Mouse (Mus musculus) embryonic facial prominence, embryonic 12.5 days (tissue): ENCODE results near the gene Pias4. TPM values are rescaled to one million over a fixed set of nuclear protein-coding genes. Genes with fewer than 3 reads are reported as not detected.

Source experiments
- ATAC-seq: fragments of 200-750 bp; cut with Nextera tagmentation; 2 replicates; pipeline ENCODE4 v1.8.0; 2017; ENCODE audit not compliant: insufficient number of reproducible peaks, insufficient read depth, low FRiP score, low TSS enrichment
- H3K27ac ChIP-seq: fragments of 300-500 bp; sonication (generic); 2 replicates; pipeline ENCODE4 v1.5.1; 2016; ENCODE audit warnings: mild to moderate bottlenecking
- H3K27me3 ChIP-seq: fragments of 300-500 bp; sonication (generic); 2 replicates; pipeline ENCODE4 v1.6.1; 2016; ENCODE audit warnings: mild to moderate bottlenecking, moderate library complexity
- H3K36me3 ChIP-seq: fragments of 300-500 bp; sonication (generic); 2 replicates; pipeline ENCODE4 v1.6.1; 2016; ENCODE audit warnings: mild to moderate bottlenecking
- H3K4me1 ChIP-seq: fragments of 300-500 bp; sonication (generic); 2 replicates; pipeline ENCODE4 v1.6.1; 2016
- H3K4me2 ChIP-seq: fragments of 300-500 bp; sonication (generic); replicated peaks from 2 replicates; pipeline ENCODE4 v1.6.1; 2016; ENCODE audit warnings: mild to moderate bottlenecking, moderate library complexity
- H3K4me3 ChIP-seq: fragments of 300-500 bp; sonication (generic); 2 replicates; pipeline ENCODE4 v1.5.1; 2016; ENCODE audit warnings: mild to moderate bottlenecking
- H3K9ac ChIP-seq: fragments of 300-500 bp; sonication (generic); 2 replicates; pipeline ENCODE4 v1.6.1; 2016; ENCODE audit warnings: mild to moderate bottlenecking, moderate library complexity
- H3K9me3 ChIP-seq: fragments of 300-500 bp; sonication (generic); 2 replicates; pipeline ENCODE4 v1.6.1; 2016; ENCODE audit warnings: mild to moderate bottlenecking, moderate library complexity
- WGBS: fragments of 180-500 bp; shearing (Covaris S2); methylation state at CpG from one replicate; pipeline ENCODE4 v1.1.7; 2016; 5-methylcytosine and 5-hydroxymethylcytosine counted together
- polyA plus RNA-seq: library from polyadenylated mRNA; unstranded; fragments of >200 nt; fragmentation: Nextera tagmentation; extraction: Ambion mirVana; gene quantifications from 2 replicates; pipeline ENCODE4 v1.2.1, GENCODE M21; 2016

Pias4 gene
- polyA plus RNA-seq, 1 experiment from 2014 or later = 57.5 TPM

DNA sequence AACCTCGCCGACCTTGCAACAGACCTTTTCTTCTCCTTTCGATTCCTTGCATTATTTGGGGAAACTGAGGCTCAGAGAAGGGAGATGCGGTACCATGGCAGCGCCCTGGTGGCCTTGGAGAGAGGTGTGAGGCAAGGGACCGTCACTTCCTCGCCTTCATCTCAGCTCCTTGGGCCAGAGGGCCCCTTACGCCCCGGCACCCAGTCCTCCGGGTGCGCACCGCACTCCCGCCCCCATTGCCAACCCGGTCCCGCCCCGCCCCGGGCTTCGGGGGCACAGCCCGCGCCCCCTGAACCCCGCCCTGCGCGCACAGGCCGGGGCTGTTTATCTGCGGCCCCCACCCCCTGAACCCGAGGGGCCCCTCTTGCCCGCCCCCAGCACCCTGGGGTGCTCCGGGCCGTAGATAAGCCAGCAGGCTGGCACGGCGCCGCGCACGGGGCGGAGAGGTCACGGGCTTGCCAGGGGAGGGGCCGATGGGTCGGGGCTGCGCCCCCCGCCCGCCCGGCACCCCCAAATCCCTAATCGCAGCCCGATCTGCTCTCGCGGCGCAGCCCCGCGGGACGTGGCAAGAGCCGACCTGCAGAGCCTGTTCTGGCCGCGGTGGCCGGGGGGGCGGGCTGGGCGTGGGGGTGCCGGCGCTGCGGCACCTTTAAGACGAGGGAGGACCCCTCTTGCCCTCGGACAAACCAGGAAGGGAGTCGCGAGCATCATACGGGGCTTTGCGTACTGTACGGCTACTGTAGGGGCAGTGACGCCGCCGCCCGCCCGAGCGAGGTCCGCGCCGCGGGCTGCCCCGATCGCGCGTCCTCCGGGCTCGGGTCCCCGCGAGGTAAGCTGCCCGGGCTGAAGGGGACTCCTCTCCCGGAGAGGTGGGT lies 31.7 kb downstream of the Pias4 start:
- H3K27me3 ChIP-seq = peaks cover 27% of the 10 kb centered on the region
- H3K4me2 ChIP-seq = peak overlapping the region; percentile 98
- no peaks in the 10 kb centered on the region for H3K9me3 ChIP-seq
- no peaks in the 10 kb centered on the region for H3K36me3 ChIP-seq
- H3K9ac ChIP-seq = peak overlapping the region; percentile 91
- peaks cover 48% of the 10 kb centered on the region for H3K4me1 ChIP-seq
- ATAC-seq = peak; percentile 22
- WGBS = under 1% methylated on average over 74 of the region's 86 CpGs
- H3K27ac ChIP-seq = peak overlapping the region; percentile 98
- peak overlapping the region; percentile 64 for H3K4me3 ChIP-seq

DNA sequence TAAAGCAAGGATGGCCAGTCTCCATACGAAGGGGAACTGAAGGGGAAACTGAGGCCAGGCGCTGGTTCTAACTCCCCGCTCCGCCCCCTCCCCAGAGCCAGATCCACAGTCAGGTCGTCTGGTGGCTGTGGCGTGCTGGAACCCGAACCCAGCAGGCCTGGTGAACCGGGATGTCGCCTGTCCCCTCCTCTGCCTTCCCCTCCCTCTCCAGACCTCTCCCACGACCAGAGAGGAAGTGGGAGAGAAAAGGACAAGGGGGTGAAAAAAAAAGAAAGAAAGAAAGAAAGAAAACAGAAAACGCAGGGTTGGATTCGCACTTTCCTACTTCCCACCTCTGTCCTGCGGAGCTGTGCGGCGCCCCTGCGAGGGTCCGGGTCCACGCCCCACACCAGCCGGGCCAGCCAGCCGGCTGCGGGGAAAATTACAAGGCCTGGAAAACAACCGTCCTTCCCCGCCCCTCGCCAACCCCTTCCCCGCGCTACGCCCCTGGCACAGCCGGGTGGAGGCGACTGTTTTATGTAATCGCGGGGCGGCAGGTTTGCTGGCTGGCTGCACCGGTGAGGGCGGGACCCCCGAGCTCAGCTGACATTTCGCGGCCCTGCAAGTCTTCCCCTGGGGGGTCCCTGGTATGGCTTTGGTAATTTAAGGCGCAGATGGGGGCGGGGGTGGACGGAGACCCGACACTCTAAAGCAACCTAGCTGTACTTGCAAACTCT lies 32.6 kb downstream of the Pias4 start, which contains the start of gene Zbtb7a:
Gene Zbtb7a, plus strand, starts transcription at position 255 of the 716 bp plus-strand sequence.
- peaks cover 39% of the 10 kb centered on the region for H3K4me1 ChIP-seq
- H3K4me2 ChIP-seq = peak within 1 kb of the TSS; percentile 98
- H3K9me3 ChIP-seq = no peaks in the 10 kb centered on the region
- no peaks in the 10 kb centered on the region for H3K36me3 ChIP-seq
- peaks cover 27% of the 10 kb centered on the region for H3K27me3 ChIP-seq
- peak within 1 kb of the TSS; percentile 98 for H3K27ac ChIP-seq
- H3K4me3 ChIP-seq = peak within 1 kb of the TSS; percentile 64
- no peak for ATAC-seq
- 3% methylated on average over 40 of the region's 41 CpGs for WGBS
- peak within 1 kb of the TSS; percentile 91 for H3K9ac ChIP-seq

DNA sequence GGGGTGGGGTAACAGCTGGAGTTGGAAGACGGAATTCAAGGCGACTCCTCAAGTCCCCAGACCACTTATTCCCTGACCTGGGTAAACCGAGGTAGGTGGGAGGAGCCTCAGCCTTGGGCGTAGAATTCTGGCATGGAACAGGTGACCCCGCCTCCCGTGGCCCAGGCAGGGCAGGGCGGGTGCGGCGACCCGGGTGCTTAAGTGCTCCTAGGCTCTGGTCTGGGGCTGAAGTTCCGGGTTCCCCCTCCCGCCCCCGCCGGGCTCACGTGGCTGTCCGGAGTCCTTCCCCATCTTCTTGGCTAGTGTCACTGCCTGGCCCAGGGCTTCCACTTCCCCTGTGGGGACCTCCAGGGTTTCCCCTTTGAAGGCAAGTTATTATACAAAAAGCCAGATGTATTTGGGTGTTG lies 33.5 kb downstream of the Pias4 start:
- Histone ChIP-seq H3K36me3 (no peaks in the 10 kb centered on the region), H3K27ac (no peak overlapping the region), H3K27me3 (peaks cover 31% of the 10 kb centered on the region), H3K4me2 (no peak overlapping the region), H3K4me3 (no peak overlapping the region), H3K4me1 (peaks cover 36% of the 10 kb centered on the region), H3K9ac (no peak overlapping the region), H3K9me3 (no peaks in the 10 kb centered on the region)
- no peak for ATAC-seq
- WGBS = under 1% methylated on average over 16 of the region's 16 CpGs

DNA sequence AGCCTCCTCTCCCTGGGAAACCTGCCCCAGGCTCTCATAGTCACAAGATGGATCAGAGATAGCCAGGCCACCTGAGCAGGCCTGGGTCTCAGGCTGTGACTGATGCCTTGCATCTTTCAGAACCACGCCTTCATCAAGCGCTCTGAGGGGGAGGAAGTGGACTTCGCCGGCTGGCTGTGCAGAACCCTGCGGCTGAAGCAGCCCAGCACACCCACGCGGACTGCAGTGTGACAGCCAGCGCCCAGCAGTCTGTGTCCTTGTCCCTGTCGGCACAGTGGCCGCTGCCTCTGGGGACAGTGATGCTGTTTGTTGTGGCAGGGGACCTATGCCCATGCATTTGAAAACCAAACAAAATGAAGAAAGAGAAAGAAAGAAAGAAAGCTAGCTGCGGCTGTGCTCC lies 44.2 kb downstream of the Pias4 start:
- H3K9ac ChIP-seq = no peak overlapping the region
- no peaks in the 10 kb centered on the region for H3K27me3 ChIP-seq
- no peaks in the 10 kb centered on the region for H3K9me3 ChIP-seq
- no peak overlapping the region for H3K4me2 ChIP-seq
- no peak for ATAC-seq
- 0 out of 2 replicates have a peak, but pooled peaks cover 1% of the 10 kb centered on the region for H3K4me1 ChIP-seq
- H3K36me3 ChIP-seq = peaks cover 62% of the 10 kb centered on the region
- no peak overlapping the region for H3K4me3 ChIP-seq
- 91% methylated on average over 11 of the region's 11 CpGs for WGBS
- H3K27ac ChIP-seq = no peak overlapping the region

DNA sequence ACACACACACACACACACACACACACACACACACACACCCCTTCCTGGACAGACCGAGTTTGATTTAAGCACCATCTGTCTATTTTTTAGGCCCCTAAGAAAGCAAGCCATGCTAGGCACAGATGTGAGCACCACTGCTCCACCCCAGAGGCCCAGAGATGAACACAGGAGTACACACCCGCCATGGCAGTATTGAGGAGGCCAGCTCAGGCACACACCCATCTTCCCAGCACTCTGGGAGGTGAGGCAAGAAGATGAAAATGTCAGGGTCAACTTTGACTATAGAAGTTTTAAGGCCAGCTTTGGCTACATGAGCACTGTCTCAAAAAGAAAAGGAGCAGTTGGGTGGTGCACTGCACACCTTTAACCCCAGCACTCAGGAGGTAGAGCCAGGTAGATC lies 44.8 kb downstream of the Pias4 start:
- no peak for ATAC-seq
- WGBS = 80% methylated on average over 2 of the region's 2 CpGs

DNA sequence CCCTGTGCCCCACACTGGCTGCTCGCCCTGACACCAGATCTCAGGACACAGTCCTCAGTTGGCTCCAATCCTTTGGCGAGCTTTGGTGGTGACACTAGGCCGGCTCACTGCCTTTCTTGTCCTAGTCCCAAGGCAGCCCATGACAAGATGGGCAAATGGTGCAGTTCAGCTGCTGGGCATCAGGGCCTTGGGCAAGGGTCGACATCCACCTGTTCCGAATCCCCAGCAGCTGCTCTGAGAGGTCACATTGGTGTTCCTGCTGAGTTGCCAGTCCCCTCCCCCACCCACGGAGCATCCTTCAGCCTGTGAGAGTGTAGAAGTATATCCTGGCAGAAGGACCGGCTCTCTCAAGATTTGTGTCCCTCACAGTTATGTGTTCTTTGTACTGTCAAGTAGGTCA lies 47.1 kb downstream of the Pias4 start:
- H3K27ac ChIP-seq = no peak overlapping the region
- WGBS = 85% methylated on average over 7 of the region's 7 CpGs
- H3K36me3 ChIP-seq = peaks cover 86% of the 10 kb centered on the region
- H3K27me3 ChIP-seq = no peaks in the 10 kb centered on the region
- no peak overlapping the region for H3K4me3 ChIP-seq
- no peak overlapping the region for H3K9ac ChIP-seq
- H3K9me3 ChIP-seq = no peaks in the 10 kb centered on the region
- no peak overlapping the region for H3K4me2 ChIP-seq
- no peaks in the 10 kb centered on the region for H3K4me1 ChIP-seq
- no peak for ATAC-seq

More for the DNA sequence above, 44.8 kb downstream of the Pias4 start:
- Histone ChIP-seq H3K4me2 (no peak overlapping the region), H3K27me3 (no peaks in the 10 kb centered on the region), H3K4me1 (no peaks in the 10 kb centered on the region), H3K9ac (no peak overlapping the region), H3K4me3 (no peak overlapping the region), H3K36me3 (peaks cover 67% of the 10 kb centered on the region), H3K27ac (no peak overlapping the region), H3K9me3 (no peaks in the 10 kb centered on the region)

DNA sequence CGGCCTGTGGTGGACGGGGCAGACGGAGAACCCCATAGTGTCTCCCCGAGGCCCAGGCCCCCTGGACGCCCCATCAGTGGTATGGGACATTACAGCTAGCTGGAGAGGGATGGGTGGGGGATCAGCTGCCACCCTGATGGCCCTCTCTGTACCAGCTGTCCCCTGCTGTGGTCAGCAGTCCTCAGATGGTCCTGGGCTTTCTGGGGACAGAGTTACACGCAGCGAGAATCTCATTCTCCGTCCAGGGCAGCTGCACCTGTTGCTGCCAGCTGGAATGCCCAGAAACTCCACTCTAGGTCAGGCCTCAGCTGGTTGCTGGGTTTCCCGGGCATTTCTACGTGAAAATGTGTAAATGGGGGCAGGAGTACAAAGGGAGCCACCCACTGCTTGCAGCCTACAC lies 48.1 kb downstream of the Pias4 start:
- no peak for ATAC-seq
- Histone ChIP-seq H3K27ac (no peak overlapping the region), H3K9me3 (no peaks in the 10 kb centered on the region), H3K36me3 (peaks cover 95% of the 10 kb centered on the region), H3K9ac (no peak overlapping the region), H3K4me2 (no peak overlapping the region), H3K27me3 (no peaks in the 10 kb centered on the region), H3K4me3 (no peak overlapping the region), H3K4me1 (no peaks in the 10 kb centered on the region)
- WGBS = 88% methylated on average over 10 of the region's 10 CpGs

DNA sequence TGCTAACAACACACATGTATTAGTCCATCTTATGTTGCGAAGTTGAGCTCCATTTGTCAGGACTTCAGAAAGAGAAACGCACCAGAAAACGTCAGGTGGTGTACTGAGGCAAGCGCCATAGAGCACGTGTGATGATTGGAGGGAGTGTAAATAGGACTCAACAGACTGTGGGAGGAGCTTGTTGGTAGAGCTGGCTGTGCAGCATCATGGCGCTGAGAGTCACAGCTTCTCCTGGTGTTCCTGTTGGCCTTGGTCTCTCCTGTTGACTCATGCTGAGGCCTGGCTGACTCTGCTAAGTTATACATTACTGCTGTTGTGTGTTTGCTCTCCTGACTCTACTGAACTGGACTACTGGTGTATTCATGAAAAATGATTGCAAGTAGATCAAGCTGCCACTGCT lies 54.8 kb downstream of the Pias4 start:
- no peaks in the 10 kb centered on the region for H3K27me3 ChIP-seq
- no peaks in the 10 kb centered on the region for H3K9me3 ChIP-seq
- H3K27ac ChIP-seq = no peak overlapping the region
- H3K4me3 ChIP-seq = no peak overlapping the region
- no peaks in the 10 kb centered on the region for H3K4me1 ChIP-seq
- no peak overlapping the region for H3K9ac ChIP-seq
- ATAC-seq = no peak
- 93% methylated on average over 6 of the region's 6 CpGs for WGBS
- no peak overlapping the region for H3K4me2 ChIP-seq
- H3K36me3 ChIP-seq = peaks cover 91% of the 10 kb centered on the region

DNA sequence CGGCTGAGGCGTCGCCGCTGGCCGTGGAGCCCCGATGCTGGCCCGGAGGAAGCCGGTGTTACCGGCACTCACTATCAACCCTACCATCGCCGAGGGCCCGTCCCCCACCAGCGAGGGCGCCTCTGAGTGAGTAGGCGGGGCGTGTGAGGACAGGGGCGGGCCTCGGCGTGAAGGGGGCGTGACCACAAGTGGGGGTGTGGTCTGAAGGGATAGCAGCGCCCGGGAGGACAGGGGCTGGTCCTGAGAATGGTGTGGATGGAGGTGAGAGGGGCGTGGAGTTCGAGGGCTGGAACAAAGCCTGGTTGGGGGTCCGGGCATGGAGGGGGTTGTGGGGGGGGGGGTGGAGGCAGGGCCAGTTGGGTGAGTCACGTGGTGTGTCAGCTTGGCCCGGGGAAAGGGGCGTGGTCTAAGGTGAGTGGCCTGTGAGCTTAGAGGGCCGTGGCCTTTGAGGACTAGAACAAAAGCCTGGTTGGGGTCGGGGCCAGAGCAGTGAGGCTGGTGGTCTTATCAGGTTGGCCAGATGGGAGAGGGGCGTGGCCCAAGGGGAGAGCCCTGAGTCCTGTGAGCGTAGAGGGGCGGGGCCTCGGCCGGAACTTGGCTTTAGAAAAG lies 61.5 kb downstream of the Pias4 start:
- ATAC-seq = peak; percentile 70
- WGBS = under 1% methylated on average over 34 of the region's 35 CpGs
- Histone ChIP-seq H3K27ac (peak overlapping the region; percentile 99), H3K4me2 (peak overlapping the region; percentile 74), H3K36me3 (peaks cover 33% of the 10 kb centered on the region), H3K9ac (peak overlapping the region; percentile 99), H3K27me3 (no peaks in the 10 kb centered on the region), H3K9me3 (no peaks in the 10 kb centered on the region), H3K4me3 (peak overlapping the region; percentile 93), H3K4me1 (peaks cover 19% of the 10 kb centered on the region)

DNA sequence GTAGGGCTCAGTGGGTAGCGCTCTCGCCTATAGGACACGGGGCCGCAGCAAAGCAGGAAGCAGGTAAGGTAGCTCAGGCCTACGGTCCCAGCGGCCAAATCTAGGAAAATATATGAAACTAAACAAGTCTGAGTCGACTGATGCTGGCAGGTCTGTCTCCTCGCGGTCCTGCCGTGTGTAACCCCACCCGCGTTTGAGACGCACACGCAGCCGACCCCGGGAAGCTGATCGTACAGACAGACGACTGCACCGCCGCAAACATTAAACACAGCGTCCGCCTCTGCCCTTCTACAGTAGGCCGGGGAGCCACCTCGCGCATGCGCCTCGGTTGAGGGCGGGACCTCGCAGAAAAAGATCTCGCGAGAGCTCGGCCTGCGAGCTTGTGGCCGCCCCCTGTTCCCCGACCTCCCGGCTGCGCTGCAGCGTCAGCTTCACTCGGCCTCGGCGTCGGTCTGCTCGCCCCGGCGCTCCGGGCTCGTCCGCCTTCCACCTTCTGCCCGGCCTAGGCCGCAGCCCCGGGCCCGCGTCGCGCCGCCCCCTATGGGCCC lies 62.1 kb downstream of the Pias4 start, which contains the start of gene Map2k2:
Gene Map2k2, plus strand, starts transcription at position 351 of the 548 bp plus-strand sequence.
- Histone ChIP-seq H3K9me3 (no peaks in the 10 kb centered on the region), H3K27me3 (no peaks in the 10 kb centered on the region), H3K4me3 (peak within 1 kb of the TSS; percentile 93), H3K4me1 (peaks cover 19% of the 10 kb centered on the region), H3K9ac (peak within 1 kb of the TSS; percentile 99), H3K4me2 (peak within 1 kb of the TSS; percentile 74), H3K36me3 (peaks cover 27% of the 10 kb centered on the region), H3K27ac (peak within 1 kb of the TSS; percentile 99)
- WGBS = under 1% methylated on average over 56 of the region's 56 CpGs
- peak; percentile 93 for ATAC-seq
